Mouse (Mus musculus) kidney, postnatal 4 days (tissue): Measurements from ENCODE around the gene Cd3eap.
A peak's percentile ranks its signal among the peaks of the same experiment; 100 is the strongest.

ENCODE experiments used
- DNase-seq, 2 experiments: peaks; one replicate each; pipeline ENCODE4 v3.0.0; 2021; ENCODE audit warnings: mixed read lengths in 2 of 2

The Cd3eap gene

GRCm38 (mm10) chr7:19359299-19359891, at the start of gene Cd3eap, which contains the start of gene Ppp1r13l:
Cd3eap (minus strand) TSS chr7:19359483.
Ppp1r13l (plus strand) TSS chr7:19359749.
- peak; percentile 89 to 93 for DNase-seq

- peak; percentile 89 to 91 for DNase-seq
Observed at GRCm38 (mm10) chr7:19405417-19405816, 46.1 kb upstream of the Cd3eap start.

GRCm38 (mm10) chr7:19404476-19404875, 45.2 kb upstream of the Cd3eap start, which contains the start of gene Ckm:
Ckm (plus strand) TSS chr7:19404776.
- no peak for DNase-seq

GRCm38 (mm10) chr7:19403731-19404296, 44.5 kb upstream of the Cd3eap start, which contains the start of gene Klc3:
Klc3 (minus strand) TSS chr7:19404104.
- DNase-seq: peak; percentile 77 to 88

GRCm38 (mm10) chr7:19402535-19403112, 43.3 kb upstream of the Cd3eap start:
- no peak for DNase-seq

GRCm38 (mm10) chr7:19400946-19401345, 41.7 kb upstream of the Cd3eap start:
- no peak for DNase-seq

GRCm38 (mm10) chr7:19399496-19400280, 40.4 kb upstream of the Cd3eap start:
- peak; percentile 71 to 82 for DNase-seq

- DNase-seq: no peak
Observed at GRCm38 (mm10) chr7:19394484-19394883, 35.2 kb upstream of the Cd3eap start.

- DNase-seq: no peak
Observed at GRCm38 (mm10) chr7:19388699-19389413, 29.6 kb upstream of the Cd3eap start.

- no peak for DNase-seq
Observed at GRCm38 (mm10) chr7:19383708-19384107, 24.4 kb upstream of the Cd3eap start.

GRCm38 (mm10) chr7:19382166-19382541, 22.9 kb upstream of the Cd3eap start:
- DNase-seq: peak in 1 of 2 experiments; percentile 49

- DNase-seq: peak; percentile 100
Observed at GRCm38 (mm10) chr7:19381377-19382165, 22.3 kb upstream of the Cd3eap start, which contains the start of gene Ercc2. Ercc2 (plus strand) TSS chr7:19382010.

GRCm38 (mm10) chr7:19378049-19378448, 18.8 kb upstream of the Cd3eap start:
- no peak for DNase-seq

- DNase-seq: no peak
Observed at GRCm38 (mm10) chr7:19376019-19376418, 16.7 kb upstream of the Cd3eap start.

- DNase-seq: no peak
Observed at GRCm38 (mm10) chr7:19375368-19375767, 16.1 kb upstream of the Cd3eap start.

- no peak for DNase-seq
Observed at GRCm38 (mm10) chr7:19373367-19373766, 14.1 kb upstream of the Cd3eap start.

- DNase-seq: peak; percentile 80 to 83
Observed at GRCm38 (mm10) chr7:19369823-19370425, 10.6 kb upstream of the Cd3eap start.

- DNase-seq: peak; percentile 85 to 90
Observed at GRCm38 (mm10) chr7:19368380-19368779, 9.1 kb upstream of the Cd3eap start.

GRCm38 (mm10) chr7:19365376-19365775, 6.1 kb upstream of the Cd3eap start:
- DNase-seq: no peak

GRCm38 (mm10) chr7:19363881-19364280, 4.6 kb upstream of the Cd3eap start:
- DNase-seq: peak; percentile 86 to 90

- DNase-seq: no peak
Observed at GRCm38 (mm10) chr7:19362276-19362675, 3.0 kb upstream of the Cd3eap start.
